Mouse (Mus musculus): ENCODE data around the gene Slc35c1. TPM values are rescaled to one million over a fixed set of nuclear protein-coding genes. Genes with fewer than 3 reads are reported as not detected.

Gene Slc35c1
- 16.5 and 18.3 TPM in 2 replicates for total RNA-seq (2015; ENCODE audit: low replicate concordance)
- 3.1 and 7.1 TPM in 2 replicates for total RNA-seq (2017; ENCODE audit: low replicate concordance)

GRCm38 (mm10) chr2:92459921-92460707 is at the start of gene Slc35c1:
Gene Slc35c1, minus strand, starts transcription at chr2:92460538.
- ATAC-seq (replicated peaks; ENCODE audit: low FRiP score, poor library complexity, severe bottlenecking), result no peak

GRCm38 (mm10) chr2:92505291-92505690 is 45.0 kb upstream of the Slc35c1 start:
- no peak for ATAC-seq (replicated peaks; ENCODE audit: low FRiP score, poor library complexity, severe bottlenecking)

DNA sequence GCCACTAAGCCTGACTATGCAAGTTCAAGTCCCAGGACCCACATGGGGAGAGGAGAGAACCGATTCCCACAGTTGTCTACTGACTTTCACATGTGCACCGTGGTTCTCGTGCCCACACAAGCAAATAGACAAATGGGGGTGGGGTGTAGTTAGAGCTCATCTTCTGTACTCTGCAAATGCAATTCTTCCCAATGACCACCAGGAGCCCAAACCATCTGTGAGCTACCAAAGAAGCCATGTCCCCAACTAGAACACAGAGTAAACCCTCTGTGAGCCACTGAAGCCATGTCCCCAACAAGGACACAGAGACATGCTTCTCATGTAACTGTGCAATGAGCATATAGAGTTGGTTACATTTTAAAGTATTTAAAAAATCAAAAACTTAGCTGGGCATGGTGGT is 43.1 kb upstream of the Slc35c1 start:
- ATAC-seq (replicated peaks; ENCODE audit: low FRiP score, poor library complexity, severe bottlenecking), result no peak

GRCm38 (mm10) chr2:92499701-92500322 is 39.5 kb upstream of the Slc35c1 start:
- no peak for ATAC-seq (replicated peaks; ENCODE audit: low FRiP score, poor library complexity, severe bottlenecking)

GRCm38 (mm10) chr2:92497112-92497511 is 36.8 kb upstream of the Slc35c1 start:
- no peak for ATAC-seq (replicated peaks; ENCODE audit: low FRiP score, poor library complexity, severe bottlenecking)

DNA sequence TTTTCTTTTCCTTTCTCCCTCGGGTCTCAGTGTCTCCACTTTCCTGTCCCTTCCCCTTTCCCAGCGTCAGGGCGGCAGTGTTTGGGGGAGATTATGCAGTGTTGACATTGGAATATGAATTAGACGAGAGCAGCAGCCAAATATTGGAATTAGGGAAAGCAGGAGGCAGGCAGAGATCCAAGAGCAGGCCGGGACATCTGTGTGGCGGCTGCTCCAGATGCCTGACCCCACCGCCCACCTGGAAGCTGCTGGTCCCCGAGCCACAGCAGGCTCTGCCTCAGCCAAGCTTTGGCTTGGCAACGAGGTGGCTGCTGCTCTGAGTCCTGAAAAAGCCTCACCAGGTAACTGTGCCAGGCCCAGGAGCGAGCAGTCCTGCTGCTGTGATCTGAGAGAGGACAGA is 36.3 kb upstream of the Slc35c1 start:
- no peak for ATAC-seq (replicated peaks; ENCODE audit: low FRiP score, poor library complexity, severe bottlenecking)

DNA sequence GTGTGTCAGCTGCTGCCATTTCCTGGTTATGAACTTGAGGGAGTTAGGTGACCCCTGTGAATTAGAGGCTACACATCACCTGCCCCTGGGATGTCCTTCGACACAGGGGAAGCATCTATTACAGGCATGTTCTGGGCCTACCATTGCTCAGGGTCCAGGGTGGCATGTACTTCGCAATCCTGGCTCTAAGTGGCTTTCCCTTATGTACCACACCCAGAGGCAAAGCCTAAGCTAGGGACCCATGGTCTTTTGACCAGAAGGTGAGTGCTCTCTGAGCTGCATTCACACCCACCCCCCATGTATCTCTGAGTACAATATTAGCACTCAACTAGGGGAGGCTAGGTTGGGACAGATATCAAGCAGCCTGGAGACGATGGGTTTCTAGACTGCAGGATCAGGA is 34.6 kb upstream of the Slc35c1 start:
- ATAC-seq (replicated peaks; ENCODE audit: low FRiP score, poor library complexity, severe bottlenecking), result no peak

DNA sequence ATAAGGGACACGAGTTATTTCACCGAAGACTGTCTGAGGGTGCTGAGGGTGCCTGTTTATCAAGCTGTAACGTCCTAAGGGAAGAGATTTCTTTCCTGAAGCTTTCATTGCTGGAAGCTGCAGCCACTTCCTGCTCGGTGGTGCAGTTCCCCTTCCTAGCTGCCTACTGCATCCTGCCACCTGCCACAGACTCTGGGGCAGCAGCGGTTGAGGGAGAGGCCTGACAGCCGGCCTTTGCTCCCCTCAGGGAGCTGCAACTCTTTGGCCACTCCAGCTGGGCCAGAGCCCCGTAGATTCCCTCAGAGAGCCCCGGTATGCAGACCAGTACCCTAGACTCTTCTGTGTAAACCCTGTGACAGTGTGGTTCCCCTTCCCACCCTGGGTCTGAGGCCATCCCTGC is 34.1 kb upstream of the Slc35c1 start:
- ATAC-seq (replicated peaks; ENCODE audit: low FRiP score, poor library complexity, severe bottlenecking), result no peak

DNA sequence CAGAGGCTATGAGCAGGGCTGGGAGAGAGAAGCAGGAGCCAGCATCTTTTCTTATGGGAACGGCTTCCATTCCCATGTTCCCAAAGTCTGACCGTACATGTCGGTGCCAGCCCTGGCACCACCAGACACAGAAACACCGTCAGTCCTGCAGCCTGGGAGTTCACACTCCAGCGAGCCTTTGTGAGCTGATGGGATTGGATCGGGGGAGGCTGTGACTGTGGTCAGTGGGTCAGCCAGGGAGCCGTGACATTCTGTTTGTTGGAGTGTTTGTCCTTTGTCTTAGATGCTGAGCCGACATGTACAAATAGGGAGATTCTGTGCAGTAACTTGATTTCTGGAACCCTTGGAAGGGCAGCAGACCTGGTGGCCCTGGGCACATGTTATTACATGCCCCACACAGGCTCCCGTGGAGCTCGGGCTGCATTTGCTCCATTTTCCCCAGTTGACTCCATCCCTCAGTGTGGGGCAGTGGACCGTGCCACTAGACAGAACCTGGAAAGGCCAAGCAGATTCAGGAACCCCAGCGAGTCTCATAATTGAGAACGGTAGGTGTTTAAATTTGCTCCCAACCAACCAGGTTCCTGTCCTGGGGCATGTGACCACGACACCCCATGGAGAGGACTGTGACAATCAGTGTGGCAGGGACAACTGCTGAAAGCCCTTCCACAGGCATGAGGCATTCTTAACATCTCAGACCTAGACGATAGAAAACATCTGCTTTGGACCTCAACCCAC is 33.5 kb upstream of the Slc35c1 start:
- ATAC-seq (replicated peaks; ENCODE audit: low FRiP score, poor library complexity, severe bottlenecking), result no peak

DNA sequence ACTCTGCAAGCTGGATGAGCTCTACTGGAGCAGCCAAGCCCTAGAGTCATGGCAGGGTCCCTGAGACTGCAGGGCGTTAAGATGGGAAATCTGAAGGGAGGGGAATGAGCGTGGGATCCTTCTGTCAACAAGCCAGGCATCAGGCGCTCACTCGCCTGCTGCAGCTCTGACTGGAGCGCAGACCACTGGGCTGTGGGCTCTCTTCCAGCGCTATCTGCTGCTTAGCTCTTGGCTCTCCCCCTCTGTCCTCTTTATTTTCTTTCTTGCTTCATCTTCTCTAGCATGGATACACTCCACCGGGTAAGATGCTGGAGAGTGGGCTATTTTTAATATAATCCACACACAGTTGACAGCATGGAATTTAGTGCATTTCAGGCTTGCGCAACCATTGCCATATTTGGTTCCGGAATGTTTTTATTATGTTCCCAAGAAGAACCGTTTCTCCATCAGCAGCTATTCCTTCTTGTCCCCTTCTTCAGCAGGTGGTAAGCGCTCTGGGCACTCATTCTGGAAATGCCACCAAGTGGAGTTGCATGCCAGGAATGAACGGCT is 31.7 kb upstream of the Slc35c1 start:
- no peak for ATAC-seq (replicated peaks; ENCODE audit: low FRiP score, poor library complexity, severe bottlenecking)

GRCm38 (mm10) chr2:92490541-92490940 is 30.2 kb upstream of the Slc35c1 start:
- no peak for ATAC-seq (replicated peaks; ENCODE audit: low FRiP score, poor library complexity, severe bottlenecking)

DNA sequence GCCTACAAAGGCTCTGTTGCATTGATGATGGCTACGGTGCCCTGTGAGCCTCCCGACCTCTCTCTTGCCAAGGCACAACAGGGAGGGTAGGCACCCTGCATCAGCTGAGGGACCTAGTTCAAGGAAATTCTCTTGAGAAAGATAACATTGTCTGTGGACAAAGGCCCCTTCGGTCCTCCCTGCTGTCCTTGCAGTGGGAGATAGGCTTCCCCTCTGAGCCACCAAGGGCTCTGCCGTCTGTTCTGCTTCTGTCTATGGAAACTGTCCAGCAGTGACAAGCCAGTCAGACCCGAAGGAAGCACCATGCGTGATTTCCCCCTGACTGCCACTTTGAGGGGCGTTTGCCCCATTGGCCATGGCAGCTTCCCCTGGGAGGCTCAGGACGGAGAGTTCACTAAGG is 27.5 kb upstream of the Slc35c1 start:
- ATAC-seq (replicated peaks; ENCODE audit: low FRiP score, poor library complexity, severe bottlenecking), result no peak

DNA sequence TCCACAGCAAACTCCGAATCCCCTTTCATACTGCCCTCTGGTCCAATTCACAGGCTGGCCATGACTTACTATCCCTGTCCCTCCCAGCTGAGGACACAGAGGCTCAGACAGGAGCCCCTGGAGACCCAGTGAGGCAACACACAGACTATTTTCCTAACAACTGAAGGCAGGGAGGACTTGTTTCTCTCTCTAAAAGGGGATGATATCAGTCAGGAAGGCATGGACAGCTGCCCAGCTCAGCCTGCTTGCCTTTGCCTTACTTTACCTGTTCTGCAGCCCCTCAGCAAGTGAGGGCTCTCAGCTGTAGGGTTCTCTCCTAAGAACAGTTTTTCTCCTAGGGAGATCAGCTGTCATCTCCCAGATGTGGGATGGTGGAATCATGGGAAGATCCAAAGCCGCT is 26.6 kb upstream of the Slc35c1 start:
- ATAC-seq (replicated peaks; ENCODE audit: low FRiP score, poor library complexity, severe bottlenecking), result no peak

DNA sequence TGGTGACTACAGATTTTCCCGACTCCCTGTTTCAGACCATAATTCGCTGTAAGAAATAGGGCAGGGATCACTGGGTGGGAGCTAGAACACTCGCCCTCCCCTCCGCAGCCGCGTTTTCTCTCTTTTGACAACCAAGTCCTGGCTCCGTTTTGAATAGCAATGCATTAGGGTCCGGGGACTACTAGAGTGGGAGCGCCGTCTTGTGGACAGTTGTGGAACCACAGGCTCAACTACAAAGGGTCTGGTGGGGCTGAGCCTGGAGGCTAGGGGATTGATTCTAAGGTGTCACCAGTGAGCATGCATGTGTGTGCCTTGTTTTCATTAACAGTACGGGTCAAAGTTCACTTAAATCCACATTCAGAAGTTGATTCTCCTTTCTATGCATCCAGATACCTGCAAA is 26.1 kb upstream of the Slc35c1 start:
- ATAC-seq (replicated peaks; ENCODE audit: low FRiP score, poor library complexity, severe bottlenecking), result peak; percentile 80

DNA sequence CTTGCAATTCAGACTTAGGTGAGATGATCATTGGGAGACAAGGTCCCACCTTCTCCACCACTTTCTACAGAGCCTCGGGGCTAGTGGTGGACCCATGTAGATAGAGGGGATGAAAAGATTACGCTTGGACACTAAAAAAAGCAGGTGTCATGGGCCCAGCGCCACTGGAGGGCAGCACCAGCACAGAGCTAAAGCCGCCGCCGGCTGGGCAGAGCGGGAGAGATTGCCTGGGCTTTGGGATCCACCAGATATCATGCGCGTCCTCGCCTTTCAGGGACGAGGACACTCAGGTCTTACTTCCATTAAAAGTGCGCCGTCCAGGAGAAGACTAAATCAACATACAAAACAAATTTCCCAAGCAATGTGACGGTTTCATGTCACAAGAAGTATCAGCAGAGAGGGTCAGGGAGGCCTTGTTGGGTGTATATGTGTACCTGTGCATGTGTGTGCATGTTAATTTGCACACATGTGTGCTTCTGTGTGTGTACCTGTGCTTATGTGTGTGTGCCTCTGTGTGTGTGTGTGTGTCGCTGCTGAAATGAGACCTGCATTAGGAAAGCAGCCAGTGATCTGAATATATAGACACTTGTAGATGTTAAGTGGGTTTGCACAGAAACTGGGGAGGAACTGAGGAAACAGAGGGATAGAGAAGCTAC is 25.4 kb upstream of the Slc35c1 start:
- no peak for ATAC-seq (replicated peaks; ENCODE audit: low FRiP score, poor library complexity, severe bottlenecking)

GRCm38 (mm10) chr2:92484256-92485025 is 24.1 kb upstream of the Slc35c1 start:
- ATAC-seq (replicated peaks; ENCODE audit: low FRiP score, poor library complexity, severe bottlenecking), result no peak

DNA sequence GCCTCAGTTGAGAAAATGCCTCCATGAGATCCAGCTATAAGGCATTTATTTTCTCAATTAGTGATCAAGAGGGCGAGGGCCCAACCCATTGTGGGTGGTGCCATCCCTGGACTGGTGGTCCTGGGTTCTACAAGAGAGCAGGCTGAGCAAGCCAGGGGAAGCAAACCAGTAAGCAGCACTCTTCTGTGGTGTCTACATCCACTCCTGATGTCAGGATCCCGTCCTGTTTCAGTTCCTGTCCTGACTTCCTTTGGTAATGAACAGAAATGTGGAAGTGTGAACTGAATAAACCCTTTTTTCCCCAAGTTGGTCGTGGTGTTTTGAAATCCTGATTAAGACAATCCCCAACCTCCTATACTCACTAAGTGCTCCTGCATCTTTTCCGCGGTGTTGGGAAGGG is 23.2 kb upstream of the Slc35c1 start:
- no peak for ATAC-seq (replicated peaks; ENCODE audit: low FRiP score, poor library complexity, severe bottlenecking)

DNA sequence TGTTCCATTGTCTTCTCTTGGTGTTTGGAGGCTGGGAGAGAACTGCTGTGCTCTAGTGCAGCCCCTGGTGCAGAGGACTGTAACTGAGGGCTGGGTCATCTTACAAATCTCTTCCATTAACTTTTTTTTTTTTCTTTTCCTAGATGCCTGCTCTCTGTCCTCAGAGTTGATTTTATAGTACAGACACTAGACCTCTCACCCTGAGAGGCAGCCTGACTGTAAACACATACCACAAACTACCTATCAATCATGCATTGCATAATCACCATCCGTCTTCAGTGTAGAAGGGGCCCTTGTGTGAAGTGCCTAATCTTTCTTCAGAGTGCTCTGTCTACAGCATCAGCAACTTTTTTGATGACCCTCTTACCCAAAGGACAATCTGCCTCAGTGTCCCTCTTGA is 22.2 kb upstream of the Slc35c1 start:
- ATAC-seq (replicated peaks; ENCODE audit: low FRiP score, poor library complexity, severe bottlenecking), result no peak

GRCm38 (mm10) chr2:92478313-92478688 is 18.0 kb upstream of the Slc35c1 start:
- ATAC-seq (replicated peaks; ENCODE audit: low FRiP score, poor library complexity, severe bottlenecking), result no peak
